Mouse (Mus musculus) ES-Bruce4 (cell line): ENCODE results near the gene Cdc45. TPM values are rescaled to one million over a fixed set of nuclear protein-coding genes. Genes with fewer than 3 reads are reported as not detected.

Experiments used
- H3K27ac ChIP-seq: 2 replicates; pipeline ENCODE4 v1.5.1; 2012; ENCODE audit warnings: low read length, inconsistent platforms; ENCODE audit not compliant: insufficient read depth
- H3K27me3 ChIP-seq: 2 replicates; pipeline ENCODE4 v1.6.1; 2012; ENCODE audit warnings: mild to moderate bottlenecking, low read length, inconsistent platforms; ENCODE audit not compliant: control insufficient read depth, poor library complexity, insufficient read depth, severe bottlenecking
- H3K36me3 ChIP-seq: 2 replicates; pipeline ENCODE4 v1.6.1; 2012; ENCODE audit warnings: inconsistent platforms, mild to moderate bottlenecking, low read length, moderate library complexity; ENCODE audit not compliant: control insufficient read depth, poor library complexity, insufficient read depth, severe bottlenecking
- H3K4me1 ChIP-seq: one replicate; pipeline ENCODE4 v1.8.1; 2011; ENCODE audit warnings: low read length; ENCODE audit not compliant: control insufficient read depth, insufficient read depth
- H3K4me3 ChIP-seq: 2 replicates; pipeline ENCODE4 v1.5.1; 2011; ENCODE audit warnings: low read depth, mild to moderate bottlenecking, low read length
- H3K9ac ChIP-seq: 2 replicates; pipeline ENCODE4 v1.6.1; 2012; ENCODE audit warnings: low read depth, mild to moderate bottlenecking, inconsistent platforms; ENCODE audit not compliant: poor library complexity, severe bottlenecking
- H3K9me3 ChIP-seq: replicated peaks from 2 replicates; pipeline ENCODE4 v1.6.1; 2012; ENCODE audit warnings: mild to moderate bottlenecking, low read length, inconsistent platforms; ENCODE audit not compliant: control insufficient read depth, poor library complexity, insufficient read depth, severe bottlenecking
- CTCF ChIP-seq: IDR thresholded peaks from one replicate; pipeline ENCODE4 v1.8.1; 2011; ENCODE audit warnings: low read depth, low read length
- EP300 ChIP-seq: IDR thresholded peaks from 2 replicates; pipeline ENCODE4 v1.6.1; 2011; ENCODE audit warnings: low read depth, low read length; ENCODE audit not compliant: insufficient read depth
- POLR2A ChIP-seq: IDR thresholded peaks from one replicate; pipeline ENCODE4 v1.8.1; 2011; ENCODE audit warnings: low read length; ENCODE audit not compliant: insufficient read depth
- polyA plus RNA-seq: library from polyadenylated mRNA; stranded (reverse); fragments of >200 nt; gene quantifications from 2 replicates; pipeline ENCODE4 v1.2.4, GENCODE M21; 2011; ENCODE audit warnings: low read depth; ENCODE audit not compliant: missing spikeins, insufficient read depth, insufficient read length

The Cdc45 gene
- polyA plus RNA-seq, 1 experiment = 48.1 TPM

- Histone ChIP-seq H3K27ac (no peak overlapping the region), H3K9me3 (no peaks in the 10 kb centered on the region), H3K9ac (no peak overlapping the region), H3K27me3 (no peaks in the 10 kb centered on the region), H3K4me1 (no peaks in the 10 kb centered on the region), H3K4me3 (no peak overlapping the region), H3K36me3 (peaks cover 22% of the 10 kb centered on the region)
- TF ChIP-seq POLR2A (no peak), CTCF (no peak), EP300 (no peak)
These were observed 13.6 kb downstream of the Cdc45 start for GRCm38 (mm10) chr16:18798151-18798550.

- no peak for TF ChIP-seq EP300
- no peak for TF ChIP-seq CTCF
- no peak for TF ChIP-seq POLR2A
- H3K36me3 ChIP-seq = peaks cover 24% of the 10 kb centered on the region
- H3K27ac ChIP-seq = no peak overlapping the region
- no peaks in the 10 kb centered on the region for H3K4me1 ChIP-seq
- no peak overlapping the region for H3K4me3 ChIP-seq
- H3K9me3 ChIP-seq = no peaks in the 10 kb centered on the region
- no peak overlapping the region for H3K9ac ChIP-seq
- H3K27me3 ChIP-seq = no peaks in the 10 kb centered on the region
These were observed 15.1 kb downstream of the Cdc45 start for GRCm38 (mm10) chr16:18796645-18797044.

GRCm38 (mm10) chr16:18795223-18795899 lies 16.4 kb downstream of the Cdc45 start:
- Histone ChIP-seq H3K4me3 (no peak overlapping the region), H3K27ac (no peak overlapping the region), H3K4me1 (no peaks in the 10 kb centered on the region), H3K27me3 (no peaks in the 10 kb centered on the region), H3K9ac (no peak overlapping the region), H3K9me3 (no peaks in the 10 kb centered on the region), H3K36me3 (peaks cover 13% of the 10 kb centered on the region)
- TF ChIP-seq EP300 = no peak

- H3K27me3 ChIP-seq = no peaks in the 10 kb centered on the region
- no peak overlapping the region for H3K27ac ChIP-seq
- no peak overlapping the region for H3K9ac ChIP-seq
- H3K36me3 ChIP-seq = peaks cover 19% of the 10 kb centered on the region
- H3K9me3 ChIP-seq = no peaks in the 10 kb centered on the region
- H3K4me1 ChIP-seq = no peaks in the 10 kb centered on the region
- H3K4me3 ChIP-seq = no peak overlapping the region
- TF ChIP-seq EP300 (no peak), POLR2A (no peak), CTCF (no peak)
These were observed 23.0 kb downstream of the Cdc45 start for GRCm38 (mm10) chr16:18788627-18789406.

GRCm38 (mm10) chr16:18786652-18787051 lies 25.1 kb downstream of the Cdc45 start:
- Histone ChIP-seq H3K27ac (no peak overlapping the region), H3K9me3 (no peaks in the 10 kb centered on the region), H3K4me3 (no peak overlapping the region), H3K36me3 (peaks cover 15% of the 10 kb centered on the region), H3K4me1 (no peaks in the 10 kb centered on the region), H3K27me3 (no peaks in the 10 kb centered on the region), H3K9ac (no peak overlapping the region)
- TF ChIP-seq CTCF = no peak
- no peak for TF ChIP-seq POLR2A
- no peak for TF ChIP-seq EP300

- Histone ChIP-seq H3K4me3 (no peak overlapping the region), H3K36me3 (peaks cover 15% of the 10 kb centered on the region), H3K9ac (no peak overlapping the region), H3K9me3 (no peaks in the 10 kb centered on the region), H3K27ac (no peak overlapping the region), H3K4me1 (no peaks in the 10 kb centered on the region), H3K27me3 (no peaks in the 10 kb centered on the region)
- TF ChIP-seq POLR2A (no peak), CTCF (no peak), EP300 (no peak)
These were observed 26.3 kb downstream of the Cdc45 start for GRCm38 (mm10) chr16:18785485-18785884.
